Comparison of ENCODE assay signal across 8 mouse cellular contexts in genomic region chr6:122873871-122874719, GRCm38 (mm10). TPM values are rescaled to one million over a fixed set of nuclear protein-coding genes. Genes with fewer than 3 reads are reported as not detected.
DNase-seq lines count a peak whose midpoint lies in the region; ATAC-seq and TF ChIP-seq lines count a peak whose summit lies in the region.

Necap1 (plus strand) TSS chr6:122874474.

- peak; percentile 99 for DNase-seq in heart, postnatal 10 days
- peak; percentile 86 for DNase-seq in large intestine, adult 2 months (ENCODE audit: low read depth, low spot score)
- peak; percentile 97 for DNase-seq in liver, postnatal 0 days
- peak; percentile 99 for DNase-seq in testis, postnatal 10 days (ENCODE audit: low spot score)

- H3K27me3 ChIP-seq in ES-Bruce4 (ENCODE audit: control insufficient read depth, insufficient read depth, low read length, poor library complexity, severe bottlenecking), result no peaks in the 10 kb centered on the region
- 0 out of 2 replicates have a peak, but pooled peaks cover 7% of the 10 kb centered on the region for H3K27me3 ChIP-seq in forebrain, embryonic 13.5 days
- H3K27me3 ChIP-seq in liver, postnatal 0 days (ENCODE audit: insufficient read depth, low read length), result no peaks in the 10 kb centered on the region
- H3K27me3 ChIP-seq in neural tube, embryonic 14.5 days (ENCODE audit: control insufficient read depth, insufficient read depth, low read length), result no peaks in the 10 kb centered on the region

- peak within 1 kb of the TSS; percentile 62 for H3K4me2 ChIP-seq in forebrain, embryonic 13.5 days
- peak within 1 kb of the TSS; percentile 80 for H3K4me2 ChIP-seq in liver, postnatal 0 days (ENCODE audit: low read depth, low read length)
- H3K4me2 ChIP-seq in neural tube, embryonic 14.5 days (ENCODE audit: low read depth, low read length), result peak within 1 kb of the TSS; percentile 62

- peak; percentile 92 for ATAC-seq in cerebellum, adult (ENCODE audit: insufficient number of reproducible peaks, low FRiP score, low TSS enrichment)
- peak; percentile 98 for ATAC-seq in forebrain, embryonic 13.5 days
- peak; percentile 98 for ATAC-seq in liver, postnatal 0 days
- peak; percentile 98 for ATAC-seq in neural tube, embryonic 14.5 days (ENCODE audit: low read depth)

- peak; percentile 77 for TF ChIP-seq CTCF in ES-Bruce4 (IDR thresholded peaks at IDR 0.05; ENCODE audit: low read depth, low read length)
- peak; percentile 94 for TF ChIP-seq CTCF in liver, postnatal 0 days (IDR thresholded peaks at IDR 0.05; ENCODE audit: low read depth)

- peak within 1 kb of the TSS; percentile 91 for H3K9ac ChIP-seq in ES-Bruce4 (ENCODE audit: low read depth, poor library complexity, severe bottlenecking)
- peak within 1 kb of the TSS; percentile 88 for H3K9ac ChIP-seq in forebrain, embryonic 13.5 days
- H3K9ac ChIP-seq in liver, postnatal 0 days (replicated peaks), result peak within 1 kb of the TSS; percentile 90
- H3K9ac ChIP-seq in neural tube, embryonic 14.5 days (replicated peaks; ENCODE audit: low read depth, low read length), result peak within 1 kb of the TSS; percentile 84

- no peaks in the 10 kb centered on the region for H3K4me1 ChIP-seq in ES-Bruce4 (ENCODE audit: control insufficient read depth, insufficient read depth, low read length)
- H3K4me1 ChIP-seq in forebrain, embryonic 13.5 days, result peaks cover 19% of the 10 kb centered on the region
- peaks cover 22% of the 10 kb centered on the region; the same call in 1 of the 2 replicates for H3K4me1 ChIP-seq in liver, postnatal 0 days (ENCODE audit: insufficient read depth)
- peaks cover 8% of the 10 kb centered on the region for H3K4me1 ChIP-seq in neural tube, embryonic 14.5 days (ENCODE audit: control insufficient read depth, insufficient read depth, low read length)

- 0 out of 2 replicates have a peak within 1 kb of the TSS, but pooled peaks have one; percentile 8 for H3K27ac ChIP-seq in ES-Bruce4 (ENCODE audit: insufficient read depth, low read length)
- peak within 1 kb of the TSS; percentile 86 for H3K27ac ChIP-seq in forebrain, embryonic 13.5 days
- peak within 1 kb of the TSS; percentile 91 for H3K27ac ChIP-seq in liver, postnatal 0 days (ENCODE audit: low read depth)
- peak within 1 kb of the TSS; percentile 92 for H3K27ac ChIP-seq in neural tube, embryonic 14.5 days (ENCODE audit: low read depth, low read length)

- peaks cover 15% of the 10 kb centered on the region for H3K36me3 ChIP-seq in ES-Bruce4 (ENCODE audit: control insufficient read depth, insufficient read depth, low read length, poor library complexity, severe bottlenecking)
- H3K36me3 ChIP-seq in forebrain, embryonic 13.5 days (ENCODE audit: poor library complexity, severe bottlenecking), result peaks cover 17% of the 10 kb centered on the region
- H3K36me3 ChIP-seq in liver, postnatal 0 days (replicated peaks; ENCODE audit: insufficient read depth, low read length), result peaks cover 13% of the 10 kb centered on the region
- no peaks in the 10 kb centered on the region for H3K36me3 ChIP-seq in neural tube, embryonic 14.5 days (ENCODE audit: control insufficient read depth, insufficient read depth, low read length)

- intact Hi-C loops in heart, postnatal 10 days (cut with DNase I), result loop anchor here (2.0 to 5.0 kb wide), 4 partner anchors 42 to 132 kb away; partner anchors contain the start of gene Slc2a3

- WGBS in forebrain, embryonic 13.5 days, result 7% methylated on average over 43 of the region's 43 CpGs
- WGBS in large intestine, adult 2 months, result 5% methylated on average over 43 of the region's 43 CpGs
- 6% methylated on average over 43 of the region's 43 CpGs for WGBS in liver, postnatal 0 days (ENCODE audit: insufficient replicate concordance)
- 9% methylated on average over 40 of the region's 43 CpGs for whole genome bisulfite sequencing in neural tube, embryonic 14.5 days

- peak; percentile 34 for TF ChIP-seq POLR2A in ES-Bruce4 (IDR thresholded peaks at IDR 0.05; ENCODE audit: insufficient read depth, low read length)

- H3K9me3 ChIP-seq in ES-Bruce4 (replicated peaks; ENCODE audit: control insufficient read depth, insufficient read depth, low read length, poor library complexity, severe bottlenecking), result no peaks in the 10 kb centered on the region
- no peaks in the 10 kb centered on the region for H3K9me3 ChIP-seq in forebrain, embryonic 13.5 days (replicated peaks)
- H3K9me3 ChIP-seq in liver, postnatal 0 days (ENCODE audit: low read length), result no peaks in the 10 kb centered on the region
- no peaks in the 10 kb centered on the region for H3K9me3 ChIP-seq in neural tube, embryonic 14.5 days (ENCODE audit: control insufficient read depth, low read length)

- no peak for TF ChIP-seq EP300 in ES-Bruce4 (IDR thresholded peaks at IDR 0.05; ENCODE audit: insufficient read depth, low read depth, low read length)
- TF ChIP-seq EP300 in liver, postnatal 0 days (IDR thresholded peaks at IDR 0.05; ENCODE audit: low read depth), result no peak

- H3K4me3 ChIP-seq in ES-Bruce4 (ENCODE audit: low read depth, low read length), result peak within 1 kb of the TSS; percentile 99
- H3K4me3 ChIP-seq in forebrain, embryonic 13.5 days, result peak within 1 kb of the TSS; percentile 80
- peak within 1 kb of the TSS; percentile 99 for H3K4me3 ChIP-seq in liver, postnatal 0 days (ENCODE audit: low read depth, low read length)
- peak within 1 kb of the TSS; percentile 78 for H3K4me3 ChIP-seq in neural tube, embryonic 14.5 days (ENCODE audit: low read depth, low read length)

RNA-seq across cellular contexts. Expression of gene Necap1, which starts in this region (rescaled TPM):
- 63.8 and 66.1 TPM in 2 replicates for polyA plus RNA-seq in ES-Bruce4 (2011; ENCODE audit: insufficient read depth, insufficient read length, low read depth, missing spikeins)
- 85.5 and 86.7 TPM in 2 replicates for polyA plus RNA-seq in forebrain, embryonic 13.5 days (2015; fragmentation: Nextera tagmentation; extraction: Ambion mirVana)
- total RNA-seq in heart, postnatal 10 days (2021), result 10 to 100 TPM; 27.7 to 32.0 TPM
- 18.8 and 24.5 TPM in 2 replicates for polyA plus RNA-seq in large intestine, adult 2 months (2012; rRNA removed)
- polyA plus RNA-seq in liver, postnatal 0 days (2015; fragmentation: Nextera tagmentation; extraction: Ambion mirVana), result 18.5 and 19.6 TPM in 2 replicates
- polyA plus RNA-seq in neural tube, embryonic 14.5 days (2014; fragmentation: Nextera tagmentation; extraction: Ambion mirVana), result 172 and 177 TPM in 2 replicates

Comparison
In these comparisons a context has a peak if more than half of its experiments do, and no peak if none do; other contexts are left out.
1. Peak in every context shown above with its lines: DNase-seq, ATAC-seq, H3K4me3 ChIP-seq and H3K27ac ChIP-seq.
2. H3K27ac ChIP-seq: peak in every context shown above with its lines; median percentile 92 in neural tube, embryonic 14.5 days; 91 in liver, postnatal 0 days; 86 in forebrain, embryonic 13.5 days; 8 in ES-Bruce4.